Mouse (Mus musculus) thymus, adult 2 months (tissue): ENCODE measurements around the gene Nol4l.

ENCODE experiments used
- CTCF ChIP-seq: fragments of 200-500 bp; IDR thresholded peaks from 2 replicates; pipeline ENCODE4 v1.5.1; 2012; ENCODE audit warnings: mild to moderate bottlenecking, control low read depth, low read length, moderate library complexity, borderline replicate concordance; ENCODE audit not compliant: control insufficient read depth, poor library complexity, insufficient read depth; ENCODE audit errors: extremely low read depth
- POLR2A ChIP-seq: fragments of 200-500 bp; IDR thresholded peaks from 2 replicates; pipeline ENCODE4 v1.6.1; 2012; ENCODE audit warnings: mild to moderate bottlenecking, low read length, control low read depth, moderate library complexity; ENCODE audit not compliant: control insufficient read depth, poor library complexity, insufficient read depth; ENCODE audit errors: extremely low read depth

- no peak for TF ChIP-seq POLR2A
- no peak for TF ChIP-seq CTCF
These were observed 115.2 kb downstream of the Nol4l start for GRCm38 (mm10) chr2:153414607-153415006.
